Mouse (Mus musculus) MEL (cell line): ENCODE data around the gene Rpl14.

Source experiments
- CHD2 ChIP-seq: IDR thresholded peaks from 2 replicates; pipeline ENCODE4 v1.6.1; 2011; ENCODE audit warnings: low read length, improper control_type of control experiment
- CTCF ChIP-seq, 3 experiments: IDR thresholded peaks in 2 of 3; conservative IDR thresholded peaks in 1 of 3; 2 replicates each; pipeline ENCODE4 v1.5.1; 2011 to 2012; ENCODE audit warnings: low read length in 3 of 3, low read depth in 2 of 3, mild to moderate bottlenecking in 2 of 3, improper control_type of control experiment in 1 of 3, inconsistent platforms in 1 of 3, mixed read lengths in 1 of 3, moderate library complexity in 1 of 3; ENCODE audit not compliant: control insufficient read depth in 1 of 3, insufficient read depth in 1 of 3, poor library complexity in 1 of 3, severe bottlenecking in 1 of 3
- EP300 ChIP-seq, 2 experiments: IDR thresholded peaks; 2 replicates each; pipeline ENCODE4 v1.6.1; 2011; ENCODE audit warnings: improper control_type of control experiment in 2 of 2, low read length in 2 of 2, low read depth in 1 of 2, mild to moderate bottlenecking in 1 of 2
- GATA1 ChIP-seq: IDR thresholded peaks from 2 replicates; pipeline ENCODE4 v1.6.1; 2011; ENCODE audit warnings: low read depth, low read length, improper control_type of control experiment
- JUND ChIP-seq: IDR thresholded peaks from 2 replicates; pipeline ENCODE4 v1.6.1; 2011; ENCODE audit warnings: low read depth, mild to moderate bottlenecking, improper control_type of control experiment, low read length
- MAFK ChIP-seq: IDR thresholded peaks from 2 replicates; pipeline ENCODE4 v1.6.1; 2011; ENCODE audit warnings: low read depth, mild to moderate bottlenecking, low read length, improper control_type of control experiment, borderline replicate concordance
- POLR2A ChIP-seq, 2 experiments: IDR thresholded peaks; 2 replicates each; pipeline ENCODE4 v1.6.1; 2011 to 2012; ENCODE audit warnings: low read length in 2 of 2, mild to moderate bottlenecking in 2 of 2, control low read depth in 1 of 2, improper control_type of control experiment in 1 of 2, low read depth in 1 of 2, moderate library complexity in 1 of 2; ENCODE audit not compliant: control insufficient read depth in 1 of 2, insufficient read depth in 1 of 2, poor library complexity in 1 of 2
- SMC3 ChIP-seq: IDR thresholded peaks from 2 replicates; pipeline ENCODE4 v1.6.1; 2011; ENCODE audit warnings: low read depth, low read length, improper control_type of control experiment
- TCF12 ChIP-seq: IDR thresholded peaks from 2 replicates; pipeline ENCODE4 v1.6.1; 2014; ENCODE audit warnings: low read depth, mild to moderate bottlenecking, inconsistent platforms, low read length, improper control_type of control experiment, moderate library complexity
- USF1 ChIP-seq: IDR thresholded peaks from 2 replicates; pipeline ENCODE4 v1.6.1; 2014; ENCODE audit warnings: low read depth, mild to moderate bottlenecking, inconsistent platforms, low read length, improper control_type of control experiment, moderate library complexity
- ZC3H11A ChIP-seq: IDR thresholded peaks from 2 replicates; pipeline ENCODE4 v1.6.1; 2012; ENCODE audit warnings: low read depth, mild to moderate bottlenecking, inconsistent platforms, low read length, improper control_type of control experiment

GRCm38 (mm10) chr9:120581941-120582618 is 10.8 kb downstream of the Rpl14 start:
- TF ChIP-seq MAFK (no peak), JUND (no peak), POLR2A (IDR thresholded peaks at IDR 0.05; ENCODE audit: control insufficient read depth in 1 of 2, insufficient read depth in 1 of 2, low read depth in 1 of 2, low read length in 2 of 2, poor library complexity in 1 of 2) (no peak), USF1 (no peak), CTCF (IDR thresholded peaks at IDR 0.05 in 2 of 3, conservative IDR thresholded peaks at IDR 0.05 in 1 of 3; ENCODE audit: control insufficient read depth in 1 of 3, insufficient read depth in 1 of 3, low read depth in 2 of 3, low read length in 3 of 3, poor library complexity in 1 of 3, severe bottlenecking in 1 of 3) (no peak), ZC3H11A (no peak), SMC3 (no peak), GATA1 (no peak), TCF12 (no peak), CHD2 (no peak), EP300 (IDR thresholded peaks at IDR 0.05; ENCODE audit: low read depth in 1 of 2, low read length in 2 of 2) (no peak)
